Mouse (Mus musculus): ENCODE measurements around the gene Apoc2.
A peak's percentile ranks its signal among the peaks of the same experiment; 100 is the strongest.

Apoc2 gene

GRCm38 (mm10) chr7:19678901-19679300 lies 1.2 kb upstream of the Apoc2 start:
- no peak for DNase-seq (ENCODE audit: low read depth)

- DNase-seq (ENCODE audit: low read depth): no peak
These were observed 1.1 kb downstream of the Apoc2 start for GRCm38 (mm10) chr7:19676662-19677061.

GRCm38 (mm10) chr7:19675824-19676223 lies 1.9 kb downstream of the Apoc2 start:
- DNase-seq (ENCODE audit: low read depth): no peak

GRCm38 (mm10) chr7:19673083-19673699 lies 4.5 kb downstream of the Apoc2 start:
- no peak for DNase-seq (ENCODE audit: low read depth)

- no peak for DNase-seq (ENCODE audit: low read depth)
These were observed 6.2 kb downstream of the Apoc2 start for GRCm38 (mm10) chr7:19671511-19671910.

- DNase-seq (ENCODE audit: low read depth): peak; percentile 96
These were observed 8.6 kb downstream of the Apoc2 start for GRCm38 (mm10) chr7:19668947-19669721.

- no peak for DNase-seq (ENCODE audit: low read depth)
These were observed 10.3 kb downstream of the Apoc2 start for GRCm38 (mm10) chr7:19667434-19667833.

GRCm38 (mm10) chr7:19666750-19667149 lies 11.0 kb downstream of the Apoc2 start:
- no peak for DNase-seq (ENCODE audit: low read depth)

- DNase-seq (ENCODE audit: low read depth): peak; percentile 96
These were observed 12.5 kb downstream of the Apoc2 start, which contains the start of gene Clptm1 for GRCm38 (mm10) chr7:19664955-19665841. Clptm1 (minus strand) TSS chr7:19665033.

- no peak for DNase-seq (ENCODE audit: low read depth)
These were observed 13.2 kb downstream of the Apoc2 start for GRCm38 (mm10) chr7:19664455-19664954.

GRCm38 (mm10) chr7:19663940-19664339 lies 13.8 kb downstream of the Apoc2 start:
- DNase-seq (ENCODE audit: low read depth): no peak

GRCm38 (mm10) chr7:19652614-19653013 lies 25.1 kb downstream of the Apoc2 start:
- DNase-seq (ENCODE audit: low read depth): no peak

- no peak for DNase-seq (ENCODE audit: low read depth)
These were observed 26.5 kb downstream of the Apoc2 start for GRCm38 (mm10) chr7:19651063-19651786.

- DNase-seq (ENCODE audit: low read depth): no peak
These were observed 36.5 kb downstream of the Apoc2 start for GRCm38 (mm10) chr7:19641223-19641622.

GRCm38 (mm10) chr7:19635074-19635827 lies 42.5 kb downstream of the Apoc2 start:
- no peak for DNase-seq (ENCODE audit: low read depth)

- no peak for DNase-seq (ENCODE audit: low read depth)
These were observed 43.1 kb downstream of the Apoc2 start for GRCm38 (mm10) chr7:19634591-19634990.

GRCm38 (mm10) chr7:19633855-19634254 lies 43.9 kb downstream of the Apoc2 start:
- no peak for DNase-seq (ENCODE audit: low read depth)

GRCm38 (mm10) chr7:19633197-19633596 lies 44.5 kb downstream of the Apoc2 start:
- DNase-seq (ENCODE audit: low read depth): no peak

- DNase-seq (ENCODE audit: low read depth): no peak
These were observed 45.0 kb downstream of the Apoc2 start for GRCm38 (mm10) chr7:19632720-19633119.

- DNase-seq (ENCODE audit: low read depth): no peak
These were observed 45.5 kb downstream of the Apoc2 start for GRCm38 (mm10) chr7:19632275-19632674.

- DNase-seq (ENCODE audit: low read depth): peak; percentile 87
These were observed 48.4 kb downstream of the Apoc2 start, which contains the start of gene Relb for GRCm38 (mm10) chr7:19629361-19629734. Relb (minus strand) TSS chr7:19629438.

Data from c-Kit-positive CD71-negative TER-119-negative erythroid progenitor cells, embryonic 14.5 days (primary cell).